Mouse (Mus musculus) neural tube, embryonic 14.5 days (tissue): ENCODE results near the gene Zic3. TPM values are rescaled to one million over a fixed set of nuclear protein-coding genes. Genes with fewer than 3 reads are reported as not detected.

Experiments used
- ATAC-seq: fragments of 200-750 bp; cut with Nextera tagmentation; 2 replicates; pipeline ENCODE4 v1.8.0; 2017; ENCODE audit warnings: low read depth, mild to moderate bottlenecking, moderate TSS enrichment, moderate library complexity
- H3K27ac ChIP-seq: fragments of 300-500 bp; sonication (generic); 2 replicates; pipeline ENCODE4 v1.5.1; 2014; ENCODE audit warnings: low read depth, mild to moderate bottlenecking, control low read depth, low read length, moderate library complexity, mixed read lengths
- H3K27me3 ChIP-seq: fragments of 300-500 bp; sonication (generic); 2 replicates; pipeline ENCODE4 v1.6.1; 2014; ENCODE audit warnings: low read length; ENCODE audit not compliant: control insufficient read depth, insufficient read depth
- H3K36me3 ChIP-seq: fragments of 300-500 bp; sonication (generic); 2 replicates; pipeline ENCODE4 v1.6.1; 2014; ENCODE audit warnings: low read length, mixed read lengths; ENCODE audit not compliant: control insufficient read depth, insufficient read depth
- H3K4me1 ChIP-seq: fragments of 300-500 bp; sonication (generic); 2 replicates; pipeline ENCODE4 v1.6.1; 2014; ENCODE audit warnings: low read length; ENCODE audit not compliant: control insufficient read depth, insufficient read depth
- H3K4me2 ChIP-seq: fragments of 300-500 bp; sonication (generic); 2 replicates; pipeline ENCODE4 v1.6.1; 2014; ENCODE audit warnings: mild to moderate bottlenecking, low read depth, low read length, control low read depth
- H3K4me3 ChIP-seq: fragments of 300-500 bp; sonication (generic); 2 replicates; pipeline ENCODE4 v1.5.1; 2014; ENCODE audit warnings: low read depth, low read length, control low read depth, mixed read lengths
- H3K9ac ChIP-seq: fragments of 300-500 bp; sonication (generic); replicated peaks from 2 replicates; pipeline ENCODE4 v1.6.1; 2014; ENCODE audit warnings: low read depth, mild to moderate bottlenecking, control low read depth, low read length, mixed read lengths
- H3K9me3 ChIP-seq: fragments of 300-500 bp; sonication (generic); 2 replicates; pipeline ENCODE4 v1.6.1; 2016; ENCODE audit warnings: low read length; ENCODE audit not compliant: control insufficient read depth
- WGBS: fragments of 180-500 bp; shearing (Covaris S2); extraction: QIAGEN DNeasy Blood & Tissue Kit; methylation state at CpG from one replicate; pipeline ENCODE4 v1.1.7; 2014; 5-methylcytosine and 5-hydroxymethylcytosine counted together
- polyA plus RNA-seq: library from polyadenylated mRNA; unstranded; fragments of >200 nt; fragmentation: Nextera tagmentation; extraction: Ambion mirVana; gene quantifications from 2 replicates; pipeline ENCODE4 v1.2.1, GENCODE M21; 2014

The Zic3 gene
- polyA plus RNA-seq, 1 experiment from 2014 or later: 16.6 TPM

- ATAC-seq: no peak
- 26% methylated on average over 9 of the region's 9 CpGs for WGBS
- no peaks in the 10 kb centered on the region for H3K27me3 ChIP-seq
- no peak overlapping the region for H3K4me3 ChIP-seq
- no peak overlapping the region for H3K27ac ChIP-seq
- no peak overlapping the region for H3K4me2 ChIP-seq
- H3K36me3 ChIP-seq: no peaks in the 10 kb centered on the region
- H3K9me3 ChIP-seq: no peaks in the 10 kb centered on the region
- H3K9ac ChIP-seq: no peak overlapping the region
- no peaks in the 10 kb centered on the region for H3K4me1 ChIP-seq
Observed at GRCm38 (mm10) chrX:58027631-58028030, 5.1 kb downstream of the Zic3 start.

GRCm38 (mm10) chrX:58028082-58028481 is 5.6 kb downstream of the Zic3 start:
- Histone ChIP-seq H3K27ac (no peak overlapping the region), H3K4me2 (no peak overlapping the region), H3K9me3 (no peaks in the 10 kb centered on the region), H3K4me3 (no peak overlapping the region), H3K9ac (no peak overlapping the region), H3K27me3 (no peaks in the 10 kb centered on the region), H3K4me1 (no peaks in the 10 kb centered on the region), H3K36me3 (no peaks in the 10 kb centered on the region)
- no peak for ATAC-seq
- WGBS: 14% methylated on average over 16 of the region's 16 CpGs

- Histone ChIP-seq H3K27ac (no peak overlapping the region), H3K9me3 (no peaks in the 10 kb centered on the region), H3K27me3 (no peaks in the 10 kb centered on the region), H3K9ac (no peak overlapping the region), H3K4me2 (no peak overlapping the region), H3K4me1 (no peaks in the 10 kb centered on the region), H3K36me3 (no peaks in the 10 kb centered on the region), H3K4me3 (no peak overlapping the region)
- WGBS: 32% methylated on average over 8 of the region's 8 CpGs
- ATAC-seq: no peak
Observed at GRCm38 (mm10) chrX:58028858-58029257, 6.4 kb downstream of the Zic3 start.

GRCm38 (mm10) chrX:58030100-58030834 is 7.8 kb downstream of the Zic3 start:
- H3K36me3 ChIP-seq: no peaks in the 10 kb centered on the region
- H3K9me3 ChIP-seq: no peaks in the 10 kb centered on the region
- ATAC-seq: peak; percentile 94

GRCm38 (mm10) chrX:58030835-58031670 is 8.6 kb downstream of the Zic3 start:
- Histone ChIP-seq H3K27me3 (no peaks in the 10 kb centered on the region), H3K9ac (peak overlapping the region; percentile 47), H3K4me2 (peak overlapping the region; percentile 46), H3K4me3 (peak overlapping the region; percentile 38), H3K9me3 (no peaks in the 10 kb centered on the region), H3K36me3 (no peaks in the 10 kb centered on the region), H3K4me1 (no peaks in the 10 kb centered on the region), H3K27ac (peak overlapping the region; percentile 67)
- 22% methylated on average over 52 of the region's 56 CpGs for WGBS
- peak; percentile 26; the same call in 1 of the 2 replicates for ATAC-seq

More at GRCm38 (mm10) chrX:58030100-58030834, 7.8 kb downstream of the Zic3 start:
- no peaks in the 10 kb centered on the region for H3K27me3 ChIP-seq
- H3K9ac ChIP-seq: peak overlapping the region; percentile 47
- peak overlapping the region; percentile 38 for H3K4me3 ChIP-seq
- no peaks in the 10 kb centered on the region for H3K4me1 ChIP-seq
- peak overlapping the region; percentile 67; the same call in 1 of the 2 replicates for H3K27ac ChIP-seq
- peak overlapping the region; percentile 46 for H3K4me2 ChIP-seq
- 18% methylated on average over 48 of the region's 48 CpGs for WGBS

GRCm38 (mm10) chrX:58031671-58032605 is 9.4 kb downstream of the Zic3 start:
- H3K4me3 ChIP-seq: peak overlapping the region; percentile 38
- H3K36me3 ChIP-seq: no peaks in the 10 kb centered on the region
- peak overlapping the region; percentile 46 for H3K4me2 ChIP-seq
- ATAC-seq: peak; percentile 8; the same call in 1 of the 2 replicates
- H3K9me3 ChIP-seq: no peaks in the 10 kb centered on the region
- H3K9ac ChIP-seq: peak overlapping the region; percentile 47
- no peaks in the 10 kb centered on the region for H3K27me3 ChIP-seq
- no peaks in the 10 kb centered on the region for H3K4me1 ChIP-seq
- H3K27ac ChIP-seq: peak overlapping the region; percentile 67
- 19% methylated on average over 55 of the region's 56 CpGs for WGBS

- Histone ChIP-seq H3K27me3 (no peaks in the 10 kb centered on the region), H3K36me3 (no peaks in the 10 kb centered on the region), H3K9ac (peak overlapping the region; percentile 28; the same call in 1 of the 2 replicates), H3K4me2 (peak overlapping the region; percentile 46; the same call in 1 of the 2 replicates), H3K27ac (0 out of 2 replicates have a peak overlapping the region, but pooled peaks have one; percentile 39), H3K9me3 (no peaks in the 10 kb centered on the region), H3K4me3 (peak overlapping the region; percentile 38), H3K4me1 (no peaks in the 10 kb centered on the region)
- WGBS: 8% methylated on average over 7 of the region's 7 CpGs
- no peak for ATAC-seq
Observed at GRCm38 (mm10) chrX:58032622-58033021, 10.1 kb downstream of the Zic3 start.

GRCm38 (mm10) chrX:58033521-58033920 is 11.0 kb downstream of the Zic3 start:
- H3K27ac ChIP-seq: peak overlapping the region; percentile 22; the same call in 1 of the 2 replicates
- H3K9ac ChIP-seq: peak overlapping the region; percentile 28; the same call in 1 of the 2 replicates
- peak overlapping the region; percentile 38 for H3K4me3 ChIP-seq
- H3K27me3 ChIP-seq: no peaks in the 10 kb centered on the region
- 9% methylated on average over 22 of the region's 22 CpGs for WGBS
- H3K4me1 ChIP-seq: no peaks in the 10 kb centered on the region
- H3K9me3 ChIP-seq: no peaks in the 10 kb centered on the region
- no peaks in the 10 kb centered on the region for H3K36me3 ChIP-seq
- no peak for ATAC-seq
- peak overlapping the region; percentile 30 for H3K4me2 ChIP-seq
